Mouse (Mus musculus): ENCODE data around the gene Bach2.

- TF ChIP-seq CTCF (IDR thresholded peaks at IDR 0.05; ENCODE audit: control insufficient read depth, insufficient read depth, insufficient read length) (no peak), MAX (IDR thresholded peaks at IDR 0.05) (no peak), MYOG (IDR thresholded peaks at IDR 0.05; ENCODE audit: control insufficient read depth, extremely low read depth, insufficient read length) (no peak), USF1 (IDR thresholded peaks at IDR 0.05; ENCODE audit: low read depth) (no peak), MYOD1 (IDR thresholded peaks at IDR 0.05; ENCODE audit: control insufficient read depth, insufficient read length, low read depth) (no peak), CEBPB (IDR thresholded peaks at IDR 0.05; ENCODE audit: low read depth) (no peak), FOSL1 (IDR thresholded peaks at IDR 0.05; ENCODE audit: insufficient read depth, low read length, poor library complexity, severe bottlenecking) (no peak)
Observed at GRCm38 (mm10) chr4:32246020-32246419, 7.4 kb downstream of the Bach2 start.

Measured in C2C12 (cell line).